Mouse (Mus musculus) ES-E14 (cell line): ENCODE data around the gene Ifitm5. TPM values are rescaled to one million over a fixed set of nuclear protein-coding genes. Genes with fewer than 3 reads are reported as not detected.
A peak's percentile ranks its signal among the peaks of the same experiment; 100 is the strongest.

Source experiments
- DNase-seq: peaks from one replicate; pipeline ENCODE4 v3.0.0-alpha.2; 2013; ENCODE audit warnings: low read depth, low spot score
- H3K27ac ChIP-seq: 2 replicates; pipeline ENCODE4 v1.5.1; 2012; ENCODE audit warnings: low read depth, mild to moderate bottlenecking, low read length, moderate library complexity, mixed read lengths; ENCODE audit not compliant: poor library complexity, insufficient read depth, severe bottlenecking
- H3K36me3 ChIP-seq: 2 replicates; pipeline ENCODE4 v1.6.1; 2012; ENCODE audit warnings: mild to moderate bottlenecking, low read length, moderate library complexity, mixed read lengths; ENCODE audit not compliant: control insufficient read depth, poor library complexity, insufficient read depth, severe bottlenecking
- H3K4me1 ChIP-seq, 2 experiments: fragments of 150-350 bp in 1 of 2; sonication (generic) in 1 of 2; 2 replicates each; pipeline ENCODE4 v1.6.1; 2012; ENCODE audit warnings: low read length in 2 of 2, mild to moderate bottlenecking in 1 of 2, mixed read lengths in 1 of 2; ENCODE audit not compliant: control insufficient read depth in 2 of 2, insufficient read depth in 2 of 2, poor library complexity in 1 of 2
- H3K4me3 ChIP-seq, 2 experiments: fragments of 150-350 bp in 1 of 2; sonication (generic) in 1 of 2; 2 replicates each; pipeline ENCODE4 v1.5.1; 2012; ENCODE audit warnings: low read length in 2 of 2, low read depth in 1 of 2, mild to moderate bottlenecking in 1 of 2, mixed read lengths in 1 of 2; ENCODE audit not compliant: insufficient read depth in 1 of 2, poor library complexity in 1 of 2, severe bottlenecking in 1 of 2
- H3K9ac ChIP-seq: 2 replicates; pipeline ENCODE4 v1.6.1; 2012; ENCODE audit warnings: low read depth, mild to moderate bottlenecking, low read length, mixed read lengths; ENCODE audit not compliant: poor library complexity, insufficient read depth, severe bottlenecking
- H3K9me3 ChIP-seq: fragments of 150-350 bp; sonication (generic); 2 replicates; pipeline ENCODE4 v1.6.1; 2012; ENCODE audit warnings: low read depth, mild to moderate bottlenecking, low read length; ENCODE audit not compliant: control insufficient read depth, insufficient read depth
- CHD2 ChIP-seq: IDR thresholded peaks from 2 replicates; pipeline ENCODE4 v1.6.1; 2014; ENCODE audit warnings: mild to moderate bottlenecking, low read depth, low read length, inconsistent platforms
- HCFC1 ChIP-seq: IDR thresholded peaks from 2 replicates; pipeline ENCODE4 v1.6.1; 2012; ENCODE audit warnings: low read length, inconsistent platforms, borderline replicate concordance; ENCODE audit not compliant: insufficient read depth
- MAFK ChIP-seq: IDR thresholded peaks from 2 replicates; pipeline ENCODE4 v1.6.1; 2014; ENCODE audit warnings: mild to moderate bottlenecking, low read depth, low read length, inconsistent platforms; ENCODE audit not compliant: insufficient read depth
- ZC3H11A ChIP-seq: IDR thresholded peaks from 2 replicates; pipeline ENCODE4 v1.6.1; 2012; ENCODE audit warnings: low read depth, mild to moderate bottlenecking, inconsistent platforms, low read length, borderline replicate concordance
- ZNF384 ChIP-seq: IDR thresholded peaks from 2 replicates; pipeline ENCODE4 v1.6.1; 2012; ENCODE audit warnings: low read depth, low read length, inconsistent platforms
- in situ Hi-C, 2 experiments: fragments of 600-800 bp; cut with MboI; formaldehyde crosslinking; loops; one replicate each; pipeline ENCODE4 v1.15.1; 2025; ENCODE audit warnings: low sequenced_read_pairs in 2 of 2, inconsistent platforms in 1 of 2; ENCODE audit not compliant: unreplicated experiment in 2 of 2
- total RNA-seq: library from RNA; depleted of rRNA; stranded (reverse); fragments of 300-350 nt; gene quantifications from 2 replicates; pipeline ENCODE4 v1.2.3, GENCODE M21; 2012

Ifitm5 gene
- total RNA-seq, 1 experiment, result 7.7 TPM

DNA sequence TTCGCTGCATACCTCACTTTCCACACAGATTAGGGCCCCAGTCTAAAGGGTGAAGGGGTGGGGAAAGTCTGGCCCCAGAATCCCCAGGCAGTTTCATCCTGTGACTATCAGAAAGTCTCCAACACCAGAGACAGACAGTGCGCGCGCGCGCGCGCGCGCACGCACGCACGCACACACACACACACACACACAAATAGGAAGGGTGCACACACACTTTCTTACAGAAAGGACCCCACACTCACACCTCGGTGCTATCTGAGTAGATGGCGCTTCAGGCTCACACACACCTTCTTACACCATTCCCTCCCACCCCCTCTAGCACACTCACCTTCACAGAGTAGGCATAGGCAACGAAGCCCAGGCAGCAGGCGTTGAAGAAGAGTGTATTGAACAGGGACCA lies 5.3 kb upstream of the Ifitm5 start:
- no peaks in the 10 kb centered on the region for H3K9me3 ChIP-seq
- H3K27ac ChIP-seq, result peak overlapping the region; percentile 73
- DNase-seq, result no peak
- H3K4me1 ChIP-seq, result peaks cover 21 to 35% of the 10 kb centered on the region in 2 experiments
- in situ Hi-C loops, result loop anchor here in 1 of 2 experiments (10.0 kb wide), 1 partner anchor 89 kb away; no protein-coding TSS in a partner anchor
- H3K36me3 ChIP-seq, result peaks cover 7% of the 10 kb centered on the region
- peak overlapping the region; percentile 75 to 93 for H3K4me3 ChIP-seq
- peak overlapping the region; percentile 71 for H3K9ac ChIP-seq
- no peak for TF ChIP-seq ZNF384
- TF ChIP-seq MAFK, result no peak
- no peak for TF ChIP-seq ZC3H11A
- TF ChIP-seq HCFC1, result no peak
- TF ChIP-seq CHD2, result no peak

DNA sequence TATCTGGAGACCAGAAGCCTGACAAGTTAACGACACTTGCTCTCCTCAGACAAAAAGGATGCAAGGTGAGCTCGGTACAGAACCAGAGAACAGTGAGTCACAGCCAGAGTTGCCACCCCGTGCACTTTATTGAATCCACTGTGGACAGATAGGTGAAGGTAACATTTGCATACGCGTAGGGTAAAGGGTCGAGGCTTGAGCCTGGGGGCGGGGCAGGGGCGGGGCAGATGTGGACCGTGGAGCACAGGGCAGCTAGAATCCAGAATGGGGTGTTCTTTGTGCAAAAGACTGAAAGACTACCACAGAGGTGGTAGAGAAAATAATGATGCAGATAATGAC lies 4.6 kb upstream of the Ifitm5 start:
- peaks cover 10% of the 10 kb centered on the region for H3K36me3 ChIP-seq
- TF ChIP-seq ZC3H11A (no peak), ZNF384 (no peak), CHD2 (no peak), MAFK (no peak), HCFC1 (no peak)
- no peak for DNase-seq
- in situ Hi-C loops, result loop anchor here in 1 of 2 experiments (10.0 kb wide), 1 partner anchor 90 kb away; no protein-coding TSS in a partner anchor
- peak overlapping the region; percentile 71; the same call in 1 of the 2 replicates for H3K9ac ChIP-seq
- H3K4me3 ChIP-seq, result peak overlapping the region; percentile 75 to 93
- H3K4me1 ChIP-seq, result peaks cover 21 to 42% of the 10 kb centered on the region in 2 experiments
- H3K27ac ChIP-seq, result no peak overlapping the region
- H3K9me3 ChIP-seq, result no peaks in the 10 kb centered on the region

DNA sequence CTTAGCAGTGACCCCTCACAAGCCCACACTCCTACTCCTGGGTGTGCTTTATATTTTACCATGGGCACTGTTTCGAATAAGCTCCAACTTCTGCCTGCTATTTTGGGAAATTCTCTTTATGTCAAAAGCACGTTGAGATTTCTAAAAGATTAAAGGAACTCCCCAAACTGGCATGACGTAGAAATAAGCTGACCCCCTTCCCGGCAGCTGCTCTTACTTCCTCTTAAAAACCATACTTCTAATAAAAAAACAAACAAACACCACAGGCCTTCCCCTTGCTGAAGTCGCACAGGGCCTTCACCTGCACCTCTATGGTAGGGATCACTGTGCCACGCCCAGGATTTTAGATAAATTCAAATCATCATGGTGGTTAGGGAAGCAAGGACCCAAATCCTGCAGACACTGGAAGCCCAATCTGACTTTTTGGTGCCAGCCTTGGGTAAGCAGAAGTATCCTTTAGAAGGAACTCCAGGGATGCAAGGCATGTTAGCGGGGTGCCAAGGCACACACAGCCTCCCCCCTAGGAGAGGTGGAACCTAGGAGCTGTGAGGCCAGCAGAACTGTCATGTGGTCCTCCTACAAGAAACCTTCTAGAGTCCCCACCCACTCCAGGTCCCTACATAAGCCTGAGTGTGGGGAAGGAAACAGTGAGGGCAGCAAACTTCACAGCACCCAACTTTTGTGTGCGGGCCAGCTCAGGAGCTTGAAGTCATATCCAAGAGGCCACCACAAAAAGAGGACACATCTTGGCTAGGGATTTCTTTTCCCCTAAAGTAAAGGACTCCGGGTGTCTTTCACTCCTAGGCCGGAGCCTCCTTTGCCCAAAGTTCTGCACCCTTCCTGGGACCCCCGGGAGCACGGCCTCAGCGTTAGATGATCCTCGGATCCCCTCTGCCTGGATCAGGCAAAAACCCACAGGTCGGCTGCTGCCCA lies 4.0 kb upstream of the Ifitm5 start:
- in situ Hi-C loops, result loop anchor here in 1 of 2 experiments (10.0 kb wide), 1 partner anchor 91 kb away; no protein-coding TSS in a partner anchor
- peaks cover 21 to 41% of the 10 kb centered on the region in 2 experiments for H3K4me1 ChIP-seq
- H3K9me3 ChIP-seq, result no peaks in the 10 kb centered on the region
- peak overlapping the region; percentile 75 to 93 for H3K4me3 ChIP-seq
- no peak for DNase-seq
- H3K9ac ChIP-seq, result peak overlapping the region; percentile 8; the same call in 1 of the 2 replicates
- peaks cover 14% of the 10 kb centered on the region for H3K36me3 ChIP-seq
- no peak overlapping the region for H3K27ac ChIP-seq
- TF ChIP-seq HCFC1 (no peak), ZNF384 (no peak), CHD2 (no peak), MAFK (no peak), ZC3H11A (no peak)

DNA sequence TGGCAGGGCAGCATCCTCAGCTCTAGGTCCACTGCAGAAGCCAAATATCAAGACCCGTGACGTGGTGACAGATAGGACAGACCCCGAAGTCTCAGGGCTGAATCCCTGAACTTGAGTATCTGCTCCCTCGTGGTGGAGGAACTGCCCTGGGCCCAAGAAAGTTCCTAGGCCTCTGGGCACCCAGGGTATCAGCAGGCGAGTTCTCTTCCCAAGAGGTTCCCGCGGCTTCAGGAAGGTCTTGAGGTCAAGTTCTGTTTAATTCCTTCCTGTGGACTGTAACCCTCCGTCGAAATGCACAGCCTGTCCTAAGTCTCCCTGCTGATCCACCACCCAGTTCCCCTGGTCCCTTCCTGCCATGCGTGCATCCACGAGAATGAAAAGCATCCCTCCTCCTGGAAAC lies 3.0 kb upstream of the Ifitm5 start:
- peaks cover 18 to 38% of the 10 kb centered on the region in 2 experiments for H3K4me1 ChIP-seq
- peak overlapping the region in 1 of 2 experiments; percentile 93; a peak in 2 of 4 replicates for H3K4me3 ChIP-seq
- DNase-seq, result no peak
- H3K9me3 ChIP-seq, result no peaks in the 10 kb centered on the region
- 0 out of 2 replicates have a peak overlapping the region, but pooled peaks have one; percentile 9 for H3K9ac ChIP-seq
- in situ Hi-C loops, result loop anchor here in 1 of 2 experiments (10.0 kb wide), 1 partner anchor 92 kb away; no protein-coding TSS in a partner anchor
- TF ChIP-seq CHD2 (no peak), ZNF384 (no peak), MAFK (no peak), ZC3H11A (no peak), HCFC1 (no peak)
- H3K27ac ChIP-seq, result no peak overlapping the region
- H3K36me3 ChIP-seq, result peaks cover 23% of the 10 kb centered on the region
